Mouse (Mus musculus) forelimb bud, embryonic 11.5 days (tissue): Measurements from ENCODE around the gene Ccdc51.
"Not testable (repeated sequence)": the region's sequence is repeated elsewhere in the genome, so short reads cannot be mapped to it uniquely, and the experiment has no call there.

Experiments used
- DNase-seq: peaks from one replicate; pipeline ENCODE4 v3.0.0-alpha.2; 2012; ENCODE audit warnings: low read depth, low spot score

The Ccdc51 gene

GRCm38 (mm10) chr9:109123266-109123665 lies 41.0 kb downstream of the Ccdc51 start:
- DNase-seq: no peak

GRCm38 (mm10) chr9:109124164-109124563 lies 41.9 kb downstream of the Ccdc51 start:
- DNase-seq: no peak

GRCm38 (mm10) chr9:109125043-109125442 lies 42.8 kb downstream of the Ccdc51 start:
- no peak for DNase-seq

GRCm38 (mm10) chr9:109125481-109125880 lies 43.2 kb downstream of the Ccdc51 start:
- no peak for DNase-seq

- no peak for DNase-seq
These were observed 44.8 kb downstream of the Ccdc51 start for GRCm38 (mm10) chr9:109127076-109127475.

- DNase-seq: no peak
These were observed 45.9 kb downstream of the Ccdc51 start for GRCm38 (mm10) chr9:109128211-109128610.

- DNase-seq: no peak
These were observed 47.8 kb downstream of the Ccdc51 start for GRCm38 (mm10) chr9:109130076-109130475.

- not testable (repeated sequence) for DNase-seq
These were observed 58.1 kb downstream of the Ccdc51 start for GRCm38 (mm10) chr9:109140414-109140813.
